Mouse (Mus musculus) hindbrain, embryonic 16.5 days (tissue): ENCODE results near the gene Calcoco1. TPM values are rescaled to one million over a fixed set of nuclear protein-coding genes. Genes with fewer than 3 reads are reported as not detected.

ENCODE experiments used
- ATAC-seq: fragments of 200-750 bp; cut with Nextera tagmentation; 2 replicates; pipeline ENCODE4 v1.8.0; 2017; ENCODE audit warnings: moderate TSS enrichment, moderate library complexity
- H3K27ac ChIP-seq: fragments of 300-500 bp; sonication (generic); 2 replicates; pipeline ENCODE4 v1.5.1; 2014; ENCODE audit warnings: low read depth, mild to moderate bottlenecking, control low read depth, low read length, moderate library complexity
- H3K27me3 ChIP-seq: fragments of 300-500 bp; sonication (generic); replicated peaks from 2 replicates; pipeline ENCODE4 v1.6.1; 2014; ENCODE audit warnings: low read length; ENCODE audit not compliant: control insufficient read depth, insufficient read depth
- H3K36me3 ChIP-seq: fragments of 300-500 bp; sonication (generic); 2 replicates; pipeline ENCODE4 v1.6.1; 2014; ENCODE audit warnings: mild to moderate bottlenecking, low read length, moderate library complexity, mixed read lengths; ENCODE audit not compliant: control insufficient read depth, insufficient read depth
- H3K4me1 ChIP-seq: fragments of 300-500 bp; sonication (generic); 2 replicates; pipeline ENCODE4 v1.6.1; 2014; ENCODE audit warnings: low read depth, low read length; ENCODE audit not compliant: control insufficient read depth, insufficient read depth
- H3K4me2 ChIP-seq: fragments of 300-500 bp; sonication (generic); 2 replicates; pipeline ENCODE4 v1.6.1; 2014; ENCODE audit warnings: mild to moderate bottlenecking, low read length, control low read depth, moderate library complexity
- H3K4me3 ChIP-seq: fragments of 300-500 bp; sonication (generic); 2 replicates; pipeline ENCODE4 v1.5.1; 2014; ENCODE audit warnings: mild to moderate bottlenecking, low read length, control low read depth, moderate library complexity
- H3K9ac ChIP-seq: fragments of 300-500 bp; sonication (generic); 2 replicates; pipeline ENCODE4 v1.6.1; 2014; ENCODE audit warnings: low read depth, mild to moderate bottlenecking, control low read depth, low read length, moderate library complexity
- H3K9me3 ChIP-seq: fragments of 300-500 bp; sonication (generic); 2 replicates; pipeline ENCODE4 v1.6.1; 2014; ENCODE audit warnings: mild to moderate bottlenecking, low read length, moderate library complexity; ENCODE audit not compliant: control insufficient read depth
- WGBS: fragments of 180-500 bp; shearing (Covaris S2); extraction: QIAGEN DNeasy Blood & Tissue Kit; methylation state at CpG from one replicate; pipeline ENCODE4 v1.1.7; 2014; 5-methylcytosine and 5-hydroxymethylcytosine counted together
- polyA plus RNA-seq: library from polyadenylated mRNA; unstranded; fragments of >200 nt; fragmentation: Nextera tagmentation; extraction: Ambion mirVana; gene quantifications from 2 replicates; pipeline ENCODE4 v1.2.1, GENCODE M21; 2015

The Calcoco1 gene
- 34.6 and 40.9 TPM in 2 replicates for polyA plus RNA-seq

DNA sequence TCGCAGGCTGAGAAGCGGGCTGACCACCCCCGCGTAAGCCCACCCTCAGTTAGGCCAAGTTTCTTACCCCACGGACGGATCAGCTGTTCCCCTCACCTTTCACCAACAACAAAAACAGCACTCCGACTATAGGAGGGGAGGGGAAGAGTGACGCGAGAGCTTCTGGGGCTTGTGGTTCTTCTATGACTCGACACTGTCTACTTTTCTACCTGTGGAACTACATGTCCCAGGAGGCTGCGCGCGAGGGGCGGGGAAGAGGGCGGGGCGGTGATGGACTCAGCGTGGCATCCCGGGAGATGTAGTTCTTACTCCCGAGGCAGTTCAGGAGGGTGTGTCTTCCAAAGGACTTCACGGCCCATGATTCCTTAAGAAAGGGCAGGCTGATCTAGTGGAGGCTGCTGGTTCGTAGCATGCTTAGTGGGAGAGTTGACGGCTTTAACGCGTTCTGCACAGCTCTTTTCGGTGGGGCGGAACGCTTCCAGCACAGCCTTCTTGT, at the start of gene Calcoco1:
TSS of gene Calcoco1 (minus strand) at position 199 of the 496 bp plus-strand sequence.
- peak within 1 kb of the TSS; percentile 70 for H3K27ac ChIP-seq
- WGBS, result 0% methylated on average over 27 of the region's 27 CpGs
- H3K4me3 ChIP-seq, result peak within 1 kb of the TSS; percentile 79
- peaks cover 4% of the 10 kb centered on the region; the same call in 1 of the 2 replicates for H3K36me3 ChIP-seq
- peak within 1 kb of the TSS; percentile 74 for H3K9ac ChIP-seq
- peak; percentile 99 for ATAC-seq
- H3K4me2 ChIP-seq, result peak within 1 kb of the TSS; percentile 69
- peaks cover 10% of the 10 kb centered on the region for H3K4me1 ChIP-seq
- H3K9me3 ChIP-seq, result no peaks in the 10 kb centered on the region
- no peaks in the 10 kb centered on the region for H3K27me3 ChIP-seq

DNA sequence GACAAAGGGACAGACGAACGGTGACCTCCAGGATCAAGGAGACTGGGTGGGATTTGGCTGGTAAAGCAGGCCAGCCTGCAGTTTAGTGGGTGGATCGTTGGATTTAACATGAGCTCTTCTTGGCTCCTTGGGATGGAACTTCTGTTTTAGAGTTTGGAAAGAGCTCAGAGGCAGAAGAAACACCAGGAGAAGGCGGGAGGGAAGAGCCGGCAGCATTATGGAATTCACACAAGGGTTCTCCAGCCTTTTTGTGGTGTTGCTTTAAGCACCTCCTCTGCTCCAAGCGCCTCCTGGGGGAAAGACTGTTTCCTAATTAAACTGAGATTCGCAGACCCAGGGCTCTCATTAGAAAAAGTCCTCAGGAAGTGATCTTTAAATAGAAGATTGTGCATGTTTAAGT, 48.9 kb upstream of the Calcoco1 start:
- 54% methylated on average over 7 of the region's 7 CpGs for WGBS
- Histone ChIP-seq H3K4me2 (no peak overlapping the region), H3K4me1 (no peaks in the 10 kb centered on the region), H3K36me3 (no peaks in the 10 kb centered on the region), H3K27me3 (no peaks in the 10 kb centered on the region), H3K4me3 (no peak overlapping the region), H3K27ac (no peak overlapping the region), H3K9me3 (no peaks in the 10 kb centered on the region), H3K9ac (no peak overlapping the region)
- ATAC-seq, result no peak

DNA sequence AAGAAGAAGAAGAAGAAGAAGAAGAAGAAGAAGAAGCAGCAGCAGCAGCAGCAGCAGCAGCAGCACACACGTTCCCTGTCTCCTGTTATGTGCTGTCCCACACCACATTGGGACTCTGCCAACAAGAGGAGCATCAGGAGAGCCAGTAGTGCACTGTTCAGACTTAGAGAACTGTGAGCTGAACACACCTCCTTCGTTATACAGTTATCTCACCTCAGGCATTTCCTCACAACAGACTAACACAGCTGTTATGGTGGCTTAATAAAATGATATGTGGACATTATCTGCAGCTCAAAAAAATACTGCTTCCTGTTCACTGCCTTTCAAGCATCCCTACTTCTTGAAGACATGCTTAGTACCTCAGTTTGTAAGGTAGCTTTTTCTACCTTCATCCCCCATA, 43.2 kb upstream of the Calcoco1 start:
- H3K27me3 ChIP-seq, result peaks cover 19% of the 10 kb centered on the region
- 52% methylated on average over 2 of the region's 2 CpGs for WGBS

DNA sequence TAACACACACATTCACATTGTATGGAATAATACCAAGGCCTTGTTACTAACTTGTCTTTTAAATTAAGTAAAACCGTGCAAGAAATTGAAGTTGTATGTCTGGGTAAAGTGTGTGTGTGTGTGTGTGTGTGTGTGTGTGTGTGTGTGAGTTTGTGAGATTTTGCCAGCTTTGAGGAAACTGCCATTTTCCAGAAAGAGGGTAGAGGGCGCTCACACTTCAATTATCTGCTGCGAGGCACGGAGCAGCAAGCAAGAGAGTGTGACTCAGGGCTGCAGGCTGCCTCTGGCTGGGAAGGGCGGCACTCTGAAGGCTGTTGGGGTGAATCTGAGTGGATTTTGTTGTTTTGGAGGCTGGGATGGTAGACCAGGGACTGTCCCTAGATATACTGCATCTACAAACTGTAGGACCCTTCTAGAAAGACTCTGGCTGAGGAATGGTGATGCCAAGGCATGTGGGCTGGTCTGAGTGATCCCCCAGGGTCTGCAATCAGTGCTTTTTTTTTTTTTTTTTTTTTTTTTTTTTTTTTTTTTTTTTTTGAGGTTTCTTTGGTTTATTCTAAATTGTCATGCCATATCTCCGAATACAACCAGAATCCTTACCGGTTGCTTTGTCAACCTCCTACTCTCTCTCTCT, 39.9 kb upstream of the Calcoco1 start:
- ATAC-seq, result peak; percentile 91
- Histone ChIP-seq H3K36me3 (no peaks in the 10 kb centered on the region), H3K4me3 (no peak overlapping the region), H3K9ac (no peak overlapping the region), H3K4me1 (no peaks in the 10 kb centered on the region), H3K9me3 (no peaks in the 10 kb centered on the region), H3K27me3 (peaks cover 34% of the 10 kb centered on the region), H3K4me2 (no peak overlapping the region), H3K27ac (no peak overlapping the region)
- WGBS, result 14% methylated on average over 7 of the region's 7 CpGs

More for the DNA sequence above, 43.2 kb upstream of the Calcoco1 start:
- Histone ChIP-seq H3K4me1 (no peaks in the 10 kb centered on the region), H3K36me3 (no peaks in the 10 kb centered on the region), H3K4me3 (no peak overlapping the region), H3K9me3 (no peaks in the 10 kb centered on the region), H3K4me2 (no peak overlapping the region), H3K9ac (no peak overlapping the region), H3K27ac (no peak overlapping the region)
- no peak for ATAC-seq

DNA sequence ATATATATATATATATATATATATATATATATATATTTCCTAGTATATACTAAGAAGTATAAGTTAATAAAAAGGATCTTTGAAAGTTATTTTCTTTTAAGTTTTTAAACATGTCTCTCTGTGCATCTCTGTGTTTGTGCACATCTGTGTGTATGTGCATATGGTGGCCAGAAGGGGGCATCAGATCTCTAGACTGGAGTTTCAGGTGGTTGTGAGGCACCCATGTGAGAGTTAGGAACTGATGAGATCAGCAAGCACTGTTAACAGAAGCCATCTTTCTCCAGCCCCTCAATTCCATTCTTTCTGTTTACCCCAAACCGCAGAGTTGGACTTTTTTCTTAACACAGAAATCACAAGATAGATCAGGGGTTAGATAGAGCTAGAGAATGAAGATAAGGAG, 35.7 kb upstream of the Calcoco1 start:
- Histone ChIP-seq H3K4me1 (no peaks in the 10 kb centered on the region; the same call in 1 of the 2 replicates), H3K36me3 (no peaks in the 10 kb centered on the region), H3K27me3 (peaks cover 25% of the 10 kb centered on the region), H3K27ac (no peak overlapping the region), H3K4me2 (no peak overlapping the region), H3K4me3 (no peak overlapping the region), H3K9ac (no peak overlapping the region), H3K9me3 (no peaks in the 10 kb centered on the region)
- WGBS, result 97% methylated on average over 1 of the region's 1 CpGs
- no peak for ATAC-seq

DNA sequence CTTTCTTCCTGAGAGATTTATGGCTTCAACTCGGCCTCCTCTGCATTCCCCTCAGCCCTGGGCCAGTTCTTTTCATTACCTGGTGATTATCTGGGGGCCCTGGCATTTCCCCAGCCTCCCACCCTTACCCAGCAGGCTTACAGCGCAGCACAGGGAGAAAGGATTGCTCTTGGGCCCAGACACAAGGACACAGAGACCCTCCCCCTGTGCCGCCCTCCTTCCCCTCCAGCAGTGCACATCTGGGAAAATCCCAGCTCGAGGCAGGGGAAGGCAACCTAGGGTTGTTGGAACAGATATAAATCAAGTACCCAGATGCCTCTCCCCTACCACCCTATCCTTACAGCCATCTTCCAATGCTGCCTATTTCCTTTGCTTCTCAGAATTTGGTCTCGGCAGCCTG, 33.1 kb upstream of the Calcoco1 start:
- no peaks in the 10 kb centered on the region; the same call in 1 of the 2 replicates for H3K4me1 ChIP-seq
- H3K4me3 ChIP-seq, result no peak overlapping the region
- H3K36me3 ChIP-seq, result no peaks in the 10 kb centered on the region
- 40% methylated on average over 5 of the region's 5 CpGs for WGBS
- H3K9me3 ChIP-seq, result no peaks in the 10 kb centered on the region
- H3K9ac ChIP-seq, result no peak overlapping the region
- no peak overlapping the region for H3K4me2 ChIP-seq
- H3K27me3 ChIP-seq, result peaks cover 15% of the 10 kb centered on the region
- no peak for ATAC-seq
- no peak overlapping the region for H3K27ac ChIP-seq

DNA sequence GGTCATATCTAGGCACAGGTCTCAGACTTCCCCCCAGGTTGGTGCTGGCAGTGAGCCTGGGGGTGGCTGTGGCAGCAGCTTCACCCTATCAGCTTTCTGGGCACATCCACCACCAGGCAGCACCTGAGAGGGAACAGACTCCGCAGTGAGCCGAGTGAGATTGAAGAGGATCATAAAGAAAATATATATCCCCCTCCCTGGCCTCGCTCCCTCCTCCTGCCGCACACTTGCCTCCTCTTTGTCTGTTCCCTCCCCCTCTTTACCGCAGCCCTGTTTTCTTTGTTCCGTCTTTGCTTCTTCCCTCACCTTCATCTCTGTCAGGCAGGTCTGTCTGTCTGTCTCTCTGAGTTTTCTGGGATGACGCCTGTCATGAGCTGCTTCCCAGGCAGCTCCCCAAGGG, 32.4 kb upstream of the Calcoco1 start:
- Histone ChIP-seq H3K27me3 (peaks cover 10% of the 10 kb centered on the region; the same call in 1 of the 2 replicates), H3K36me3 (no peaks in the 10 kb centered on the region), H3K4me3 (no peak overlapping the region), H3K9me3 (no peaks in the 10 kb centered on the region), H3K27ac (no peak overlapping the region), H3K4me1 (no peaks in the 10 kb centered on the region; the same call in 1 of the 2 replicates), H3K9ac (0 out of 2 replicates have a peak overlapping the region, but pooled peaks have one; percentile 11), H3K4me2 (no peak overlapping the region)
- WGBS, result 43% methylated on average over 7 of the region's 7 CpGs
- peak; percentile 43 for ATAC-seq

DNA sequence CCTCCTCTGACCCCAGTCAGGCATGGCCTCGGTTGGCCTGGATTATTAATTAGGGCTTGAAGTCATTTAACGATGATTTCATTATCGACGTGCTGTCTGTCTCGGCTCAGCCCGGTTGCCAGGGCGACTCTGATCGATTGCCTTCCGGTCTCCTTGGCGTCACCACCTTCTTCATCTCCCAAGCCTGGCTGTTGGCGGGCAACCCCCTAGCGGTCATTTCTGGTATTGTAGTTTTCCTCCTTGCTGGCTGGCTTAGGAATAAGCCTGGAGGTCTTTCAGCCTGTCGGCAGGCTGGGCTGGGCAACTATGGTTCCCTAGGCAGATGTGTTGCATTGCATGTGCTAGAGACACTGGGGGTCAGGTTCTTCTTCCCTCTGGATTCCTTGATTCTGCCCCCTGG, 31.2 kb upstream of the Calcoco1 start:
- Histone ChIP-seq H3K36me3 (no peaks in the 10 kb centered on the region), H3K4me2 (no peak overlapping the region), H3K27me3 (peaks cover 4% of the 10 kb centered on the region; the same call in 1 of the 2 replicates), H3K9me3 (no peaks in the 10 kb centered on the region), H3K4me3 (no peak overlapping the region), H3K9ac (no peak overlapping the region), H3K4me1 (no peaks in the 10 kb centered on the region; the same call in 1 of the 2 replicates), H3K27ac (no peak overlapping the region)
- peak; percentile 71 for ATAC-seq
- 4% methylated on average over 13 of the region's 13 CpGs for WGBS

DNA sequence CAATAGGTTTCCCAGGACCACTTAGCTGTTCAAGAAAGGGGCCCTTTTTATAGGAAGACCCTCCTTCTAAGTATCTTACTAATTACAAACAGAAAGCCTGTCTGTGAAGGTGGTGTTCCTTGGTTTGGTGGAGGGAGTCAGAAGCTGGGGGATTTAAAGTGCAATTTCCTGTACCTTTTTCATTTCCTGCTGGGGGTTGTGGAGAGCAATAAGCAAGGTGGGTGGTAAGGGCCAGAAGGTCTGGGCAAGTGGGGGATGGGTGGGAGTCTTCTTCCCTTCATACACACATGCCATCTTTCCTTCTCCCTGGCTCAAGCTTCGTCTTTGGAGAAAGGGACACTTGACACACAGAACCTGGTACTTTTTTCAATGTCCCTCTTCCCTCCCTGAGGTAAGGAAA, 30.2 kb upstream of the Calcoco1 start:
- peaks cover 2% of the 10 kb centered on the region; the same call in 1 of the 2 replicates for H3K27me3 ChIP-seq
- H3K4me2 ChIP-seq, result no peak overlapping the region
- no peak for ATAC-seq
- H3K9ac ChIP-seq, result no peak overlapping the region
- H3K36me3 ChIP-seq, result no peaks in the 10 kb centered on the region
- no peak overlapping the region for H3K4me3 ChIP-seq
- H3K9me3 ChIP-seq, result no peaks in the 10 kb centered on the region
- H3K4me1 ChIP-seq, result peaks cover 8% of the 10 kb centered on the region
- no peak overlapping the region for H3K27ac ChIP-seq
- 77% methylated on average over 1 of the region's 1 CpGs for WGBS
